Mouse (Mus musculus) stomach, postnatal 0 days (tissue): ENCODE measurements at regions not wholly inside any gene's neighbourhood (a gene's known extent, or its start where the extent isn't known, plus 50 kb on each side); places are given as distances from the start of the nearest gene placed in this dataset.

Source experiments
- CTCF ChIP-seq: IDR thresholded peaks from 2 replicates; pipeline ENCODE4 v1.5.1; 2016; ENCODE audit warnings: antibody characterized with exemption, low read depth, mild to moderate bottlenecking, moderate library complexity
- EP300 ChIP-seq: optimal IDR thresholded peaks from 2 replicates; pipeline ENCODE3; 2016; ENCODE audit warnings: antibody characterized with exemption

GRCm38 (mm10) chr4:12287079-12287686, 115.4 kb upstream of the Fam92a start:
- TF ChIP-seq CTCF (no peak), EP300 (no peak)
